Mouse (Mus musculus) G1E (cell line): ENCODE measurements around the gene Hp.

ENCODE experiments used
- CTCF ChIP-seq: IDR thresholded peaks from 2 replicates; pipeline ENCODE4 v1.5.1; 2012; ENCODE audit warnings: low read depth, low read length, inconsistent platforms, mixed read lengths
- POLR2AphosphoS5 ChIP-seq: IDR thresholded peaks from 2 replicates; pipeline ENCODE4 v1.6.1; 2012; ENCODE audit warnings: low read depth, low read length, inconsistent platforms; ENCODE audit not compliant: insufficient replicate concordance
- TAL1 ChIP-seq: conservative IDR thresholded peaks from 2 replicates; pipeline ENCODE4 v1.6.1; 2012; ENCODE audit warnings: low read depth, low read length, inconsistent platforms, mixed read lengths

DNA sequence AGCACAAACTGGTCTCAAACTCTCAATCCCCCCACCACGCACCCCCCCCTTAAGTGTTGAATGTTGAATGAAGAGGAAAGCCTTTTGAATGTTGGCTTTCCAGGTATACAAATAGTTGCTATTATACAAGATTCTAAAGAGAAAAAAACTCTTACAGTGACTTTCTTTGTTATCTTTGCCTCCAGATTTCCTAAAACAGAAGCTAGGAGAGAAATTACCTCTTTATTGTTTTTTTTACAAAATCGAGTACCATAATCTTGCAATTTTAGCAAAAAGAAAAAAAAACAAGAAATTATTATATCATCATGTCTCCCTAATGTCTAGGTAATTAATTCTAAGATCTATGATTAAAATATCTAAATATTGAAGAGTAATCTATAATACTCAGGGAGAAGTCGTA lies 36.6 kb upstream of the Hp start:
- TF ChIP-seq CTCF (no peak), TAL1 (no peak), POLR2AphosphoS5 (no peak)
